Mouse (Mus musculus): Measurements from ENCODE around the gene S1pr4. TPM values are rescaled to one million over a fixed set of nuclear protein-coding genes. Genes with fewer than 3 reads are reported as not detected.

The S1pr4 gene
- polyA plus RNA-seq, 1 experiment from 2014 or later, result 0.14 TPM

GRCm38 (mm10) chr10:81457624-81458023 is 42.3 kb downstream of the S1pr4 start:
- no peak overlapping the region for H3K4me3 ChIP-seq (ENCODE audit: inconsistent target)
- H3K36me3 ChIP-seq (ENCODE audit: inconsistent target), result no peaks in the 10 kb centered on the region
- H3K79me2 ChIP-seq (ENCODE audit: inconsistent target), result no peaks in the 10 kb centered on the region
- WGBS (ENCODE audit: missing documents), result 93% methylated on average over 8 of the region's 8 CpGs
- no peak overlapping the region for H3K27ac ChIP-seq

- H3K27ac ChIP-seq, result no peak overlapping the region
- H3K4me3 ChIP-seq (ENCODE audit: inconsistent target), result no peak overlapping the region
- no peaks in the 10 kb centered on the region for H3K36me3 ChIP-seq (ENCODE audit: inconsistent target)
- H3K79me2 ChIP-seq (ENCODE audit: inconsistent target), result no peaks in the 10 kb centered on the region
- 31% methylated on average over 6 of the region's 12 CpGs for WGBS (ENCODE audit: missing documents)
Observed at GRCm38 (mm10) chr10:81456983-81457563, 42.9 kb downstream of the S1pr4 start.

GRCm38 (mm10) chr10:81455181-81455895 is 44.6 kb downstream of the S1pr4 start, which contains the start of gene Nfic:
TSS of gene Nfic (minus strand) at chr10:81455635.
- WGBS (ENCODE audit: missing documents), result 85% methylated on average over 23 of the region's 28 CpGs
- H3K27ac ChIP-seq, result no peak within 1 kb of the TSS
- H3K4me3 ChIP-seq (ENCODE audit: inconsistent target), result no peak within 1 kb of the TSS
- H3K79me2 ChIP-seq (ENCODE audit: inconsistent target), result no peaks in the 10 kb centered on the region
- H3K36me3 ChIP-seq (ENCODE audit: inconsistent target), result no peaks in the 10 kb centered on the region

- Histone ChIP-seq H3K79me2 (ENCODE audit: inconsistent target) (no peaks in the 10 kb centered on the region), H3K4me3 (ENCODE audit: inconsistent target) (no peak overlapping the region), H3K36me3 (ENCODE audit: inconsistent target) (no peaks in the 10 kb centered on the region), H3K27ac (no peak overlapping the region)
- WGBS (ENCODE audit: missing documents), result 56% methylated on average over 2 of the region's 2 CpGs
Observed at GRCm38 (mm10) chr10:81454106-81454505, 45.8 kb downstream of the S1pr4 start.

- no peaks in the 10 kb centered on the region for H3K79me2 ChIP-seq (ENCODE audit: inconsistent target)
- H3K27ac ChIP-seq, result no peak overlapping the region
- 16% methylated on average over 14 of the region's 14 CpGs for WGBS (ENCODE audit: missing documents)
- H3K36me3 ChIP-seq (ENCODE audit: inconsistent target), result no peaks in the 10 kb centered on the region
- H3K4me3 ChIP-seq (ENCODE audit: inconsistent target), result no peak overlapping the region
Observed at GRCm38 (mm10) chr10:81452947-81453288, 47.0 kb downstream of the S1pr4 start.

GRCm38 (mm10) chr10:81452237-81452946 is 47.5 kb downstream of the S1pr4 start:
- Histone ChIP-seq H3K36me3 (ENCODE audit: inconsistent target) (no peaks in the 10 kb centered on the region), H3K4me3 (ENCODE audit: inconsistent target) (no peak overlapping the region), H3K79me2 (ENCODE audit: inconsistent target) (no peaks in the 10 kb centered on the region), H3K27ac (no peak overlapping the region)
- 9% methylated on average over 36 of the region's 36 CpGs for WGBS (ENCODE audit: missing documents)

GRCm38 (mm10) chr10:81451365-81451745 is 48.6 kb downstream of the S1pr4 start:
- no peaks in the 10 kb centered on the region for H3K79me2 ChIP-seq (ENCODE audit: inconsistent target)
- H3K36me3 ChIP-seq (ENCODE audit: inconsistent target), result no peaks in the 10 kb centered on the region
- 39% methylated on average over 6 of the region's 6 CpGs for WGBS (ENCODE audit: missing documents)
- no peak overlapping the region for H3K27ac ChIP-seq
- no peak overlapping the region for H3K4me3 ChIP-seq (ENCODE audit: inconsistent target)

- WGBS (ENCODE audit: missing documents), result 59% methylated on average over 9 of the region's 9 CpGs
- H3K36me3 ChIP-seq (ENCODE audit: inconsistent target), result no peaks in the 10 kb centered on the region
- H3K27ac ChIP-seq, result no peak overlapping the region
- H3K4me3 ChIP-seq (ENCODE audit: inconsistent target), result no peak overlapping the region
- no peaks in the 10 kb centered on the region for H3K79me2 ChIP-seq (ENCODE audit: inconsistent target)
Observed at GRCm38 (mm10) chr10:81450641-81451364, 49.1 kb downstream of the S1pr4 start.

GRCm38 (mm10) chr10:81450140-81450539 is 49.8 kb downstream of the S1pr4 start:
- Histone ChIP-seq H3K27ac (no peak overlapping the region), H3K4me3 (ENCODE audit: inconsistent target) (no peak overlapping the region), H3K79me2 (ENCODE audit: inconsistent target) (no peaks in the 10 kb centered on the region), H3K36me3 (ENCODE audit: inconsistent target) (no peaks in the 10 kb centered on the region)
- WGBS (ENCODE audit: missing documents), result 6% methylated on average over 7 of the region's 7 CpGs

Other genes starting within 250 kb of the S1pr4 start
- gene Matk, start 247.2 kb downstream of the S1pr4 start, polyA plus RNA-seq (2018), result 5.3 to 5.7 TPM (median 5.5 TPM) in 3 replicates
- 39.4 to 78.9 TPM (median 55.8 TPM) in 3 replicates for gene Mrpl54, start 233.2 kb downstream of the S1pr4 start, polyA plus RNA-seq (2018)
- 9.8 to 31.4 TPM (median 19.8 TPM) in 3 replicates for gene Apba3, start 233.2 kb downstream of the S1pr4 start, polyA plus RNA-seq (2018)
- 1.7 to 4.2 TPM (median 3.3 TPM) in 3 replicates for gene Tjp3, start 208.6 kb downstream of the S1pr4 start, polyA plus RNA-seq (2018)
- 63.2 to 85.8 TPM (median 77.1 TPM) in 3 replicates for gene Pip5k1c, start 207.2 kb downstream of the S1pr4 start, polyA plus RNA-seq (2018)
- gene Cactin, start 179.0 kb downstream of the S1pr4 start, polyA plus RNA-seq (2018), result 14.4 to 21.3 TPM (median 15.1 TPM) in 3 replicates
- not detected in 3 replicates for gene Tbxa2r, start 171.4 kb downstream of the S1pr4 start, polyA plus RNA-seq (2018)
- 0.07 TPM in 1 of 3 replicates, not detected in the others for gene Gipc3, start 156.9 kb downstream of the S1pr4 start, polyA plus RNA-seq (2018)
- 33.1 to 54.6 TPM (median 42.5 TPM) in 3 replicates for gene Hmg20b, start 149.7 kb downstream of the S1pr4 start, polyA plus RNA-seq (2018)
- 129 to 266 TPM (median 167 TPM) in 3 replicates for gene Mfsd12, start 142.6 kb downstream of the S1pr4 start, polyA plus RNA-seq (2018)
- 1.5 to 9.8 TPM (median 2.5 TPM) in 3 replicates for gene 4930404N11Rik, start 134.3 kb downstream of the S1pr4 start, polyA plus RNA-seq (2018)
- gene Fzr1, start 121.6 kb downstream of the S1pr4 start, polyA plus RNA-seq (2018), result 12.9 to 17.0 TPM (median 15.3 TPM) in 3 replicates
- gene Dohh, start 115.7 kb downstream of the S1pr4 start, polyA plus RNA-seq (2018), result 21.0 to 48.1 TPM (median 32.0 TPM) in 3 replicates
- 0.07 to 1.0 TPM (median 0.46 TPM) in 3 replicates for gene Gm48551, start 115.7 kb downstream of the S1pr4 start, polyA plus RNA-seq (2018)
- gene Gm48552, start 111.1 kb downstream of the S1pr4 start, polyA plus RNA-seq (2018), result 0.57 TPM in 1 of 3 replicates, not detected in the others
- 9.6 to 21.8 TPM (median 14.6 TPM) in 3 replicates for gene Smim24, start 107.1 kb downstream of the S1pr4 start, polyA plus RNA-seq (2018)
- gene Nfic, start 44.5 kb downstream of the S1pr4 start, polyA plus RNA-seq (2018), result 33.6 to 60.6 TPM (median 57.7 TPM) in 3 replicates
- gene Celf5, start 17.4 kb downstream of the S1pr4 start, polyA plus RNA-seq (2018), result 0.04 TPM in 1 of 3 replicates, not detected in the others
- 54.5 to 93.3 TPM (median 77.1 TPM) in 3 replicates for gene Ncln, start 3.7 kb downstream of the S1pr4 start, polyA plus RNA-seq (2018)
- 4.6 to 16.6 TPM (median 10.2 TPM) in 3 replicates for gene Gna15, start 24.1 kb upstream of the S1pr4 start, polyA plus RNA-seq (2018)
- gene Gna11, start 45.1 kb upstream of the S1pr4 start, polyA plus RNA-seq (2018), result 3.5 to 6.3 TPM (median 6.2 TPM) in 3 replicates
- gene Aes, start 59.4 kb upstream of the S1pr4 start, polyA plus RNA-seq (2018), result 301 to 334 TPM (median 303 TPM) in 3 replicates
- gene Tle2, start 74.4 kb upstream of the S1pr4 start, polyA plus RNA-seq (2018), result 1.3 to 3.9 TPM (median 3.6 TPM) in 3 replicates
- gene Tle6, start 100.9 kb upstream of the S1pr4 start, polyA plus RNA-seq (2018), result 9.8 to 17.4 TPM (median 16.7 TPM) in 3 replicates
- 0.30 to 0.55 TPM (median 0.40 TPM) in 3 replicates for gene BC025920, start 106.1 kb upstream of the S1pr4 start, polyA plus RNA-seq (2018)
- gene Sirt6, start 127.7 kb upstream of the S1pr4 start, polyA plus RNA-seq (2018), result 7.3 to 9.1 TPM (median 8.1 TPM) in 3 replicates
- gene Ankrd24, start 128.4 kb upstream of the S1pr4 start, polyA plus RNA-seq (2018), result 10.3 to 12.0 TPM (median 11.5 TPM) in 3 replicates
- gene Gm10778, start 148.9 kb upstream of the S1pr4 start, polyA plus RNA-seq (2018), result 2.2 to 2.9 TPM (median 2.6 TPM) in 3 replicates
- gene Zfp433, start 204.7 kb upstream of the S1pr4 start, polyA plus RNA-seq (2018), result 3.1 to 4.4 TPM (median 3.4 TPM) in 3 replicates

All from macrophage (primary cell).